Mouse (Mus musculus) small intestine, adult 2 months (tissue): Measurements from ENCODE around the gene Dclre1a.

ENCODE experiments used
- CTCF ChIP-seq: fragments of 200-500 bp; IDR thresholded peaks from 2 replicates; pipeline ENCODE4 v1.5.1; 2012; ENCODE audit warnings: low read depth, mild to moderate bottlenecking, control low read depth, inconsistent platforms, low read length, moderate library complexity, mixed read lengths; ENCODE audit not compliant: insufficient replicate concordance, insufficient read length; ENCODE audit errors: extremely low read depth
- POLR2A ChIP-seq: fragments of 200-500 bp; IDR thresholded peaks from 2 replicates; pipeline ENCODE4 v1.6.1; 2012; ENCODE audit warnings: low read depth, mild to moderate bottlenecking, control low read depth, inconsistent platforms, low read length, moderate library complexity

- no peak for TF ChIP-seq CTCF
- no peak for TF ChIP-seq POLR2A
Measured at GRCm38 (mm10) chr19:56570781-56571180, 22.8 kb upstream of the Dclre1a start.
